Comparison of ENCODE assay signal across 14 mouse cellular contexts in genomic region chr4:142028533-142028932, GRCm38 (mm10). TPM values are rescaled to one million over a fixed set of nuclear protein-coding genes. Genes with fewer than 3 reads are reported as not detected.
"Had no signal": no experiment of that assay in that cellular context is flagged by ENCODE, and none has a peak within 500 bp of the region (broad histone marks: within the 10 kb centered on the region; RNA-seq: fewer than 3 reads in every experiment).

No protein-coding gene starts in this region.

- H3K9me3 ChIP-seq: limb, embryonic 15.5 days; midbrain, embryonic 10.5 days; neural tube, embryonic 15.5 days had no signal

- H3K4me2 ChIP-seq: limb, embryonic 15.5 days; neural tube, embryonic 15.5 days had no signal

- H3K9ac ChIP-seq: limb, embryonic 15.5 days; liver, embryonic 14.5 days; neural tube, embryonic 15.5 days had no signal

- H3K27me3 ChIP-seq: limb, embryonic 15.5 days; neural tube, embryonic 15.5 days had no signal

- H3K4me3 ChIP-seq: limb, embryonic 15.5 days; midbrain, embryonic 10.5 days; myocyte; neural tube, embryonic 15.5 days had no signal

- H3K4me1 ChIP-seq: limb, embryonic 15.5 days; midbrain, embryonic 10.5 days; neural tube, embryonic 15.5 days had no signal

- H3K27ac ChIP-seq: kidney, postnatal 0 days; limb, embryonic 15.5 days; liver, embryonic 14.5 days; midbrain, embryonic 10.5 days; neural tube, embryonic 15.5 days had no signal

- H3K36me3 ChIP-seq: midbrain, embryonic 10.5 days; neural tube, embryonic 15.5 days had no signal

- DNase-seq: kidney, postnatal 36 days; layer of hippocampus, adult 9-11 months; layer of hippocampus, postnatal 36 days; lung, adult 18-20 months; midbrain, embryonic 14.5 days; right cerebral cortex, adult 18-20 months; right cerebral cortex, postnatal 25 days; thymus, postnatal 4 days had no signal

RNA-seq across cellular contexts. Expression of gene Tmem51, which starts 55.6 kb away (rescaled TPM):
- polyA plus RNA-seq: myocyte had no signal
